Mouse (Mus musculus): ENCODE data around the gene Fgd6.
A peak's percentile ranks its signal among the peaks of the same experiment; 100 is the strongest.

Fgd6 gene

GRCm38 (mm10) chr10:94035658-94036374 lies at the start of gene Fgd6, which contains the start of gene Vezt:
Gene Fgd6 (plus strand): TSS chr10:94036001.
Gene Vezt (minus strand): TSS chr10:94035817.
- DNase-seq, result peak; percentile 99

- DNase-seq, result no peak
Observed at GRCm38 (mm10) chr10:93994136-93994535, 41.7 kb upstream of the Fgd6 start.

DNA sequence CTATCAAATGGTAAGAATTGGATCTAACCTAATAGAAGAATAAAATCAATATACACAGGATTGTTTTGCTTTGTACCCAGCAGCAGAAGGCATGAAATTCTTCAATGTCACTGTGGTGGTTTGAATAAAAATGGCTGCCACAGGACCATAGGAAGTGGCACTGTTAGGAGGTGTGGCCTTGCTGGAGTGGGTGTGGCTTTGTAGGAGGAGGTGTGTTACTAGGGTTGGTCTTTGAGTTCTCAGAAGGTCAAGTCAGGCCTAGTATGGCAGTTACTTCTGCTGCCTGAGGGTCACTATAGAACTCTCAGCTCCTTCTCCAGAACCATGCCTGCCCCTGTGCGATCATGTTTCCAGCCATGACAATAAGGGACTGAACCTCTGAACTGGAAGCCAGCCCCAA lies 40.7 kb upstream of the Fgd6 start:
- DNase-seq, result no peak

- DNase-seq, result no peak
Observed at GRCm38 (mm10) chr10:93999357-93999756, 36.4 kb upstream of the Fgd6 start.

DNA sequence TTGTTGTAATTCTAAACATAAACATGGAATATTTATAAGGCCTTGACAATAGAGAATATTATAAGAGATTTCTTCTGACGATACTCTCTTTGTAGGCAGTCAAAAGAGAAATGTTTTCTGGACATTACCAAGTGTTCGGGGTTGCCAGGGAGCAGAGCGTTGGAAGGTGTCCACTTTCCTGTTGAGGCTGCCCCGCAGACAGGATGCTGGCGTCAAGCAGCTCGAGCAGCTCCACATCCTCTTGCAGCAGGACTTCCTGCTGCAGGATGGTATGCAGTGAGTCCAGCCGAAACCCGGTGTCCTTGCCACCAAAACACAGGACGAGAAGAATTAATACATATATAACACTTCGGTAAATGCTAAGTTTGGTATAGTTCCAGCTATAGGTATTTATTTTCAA lies 35.6 kb upstream of the Fgd6 start:
- no peak for DNase-seq

GRCm38 (mm10) chr10:94008356-94008755 lies 27.4 kb upstream of the Fgd6 start:
- DNase-seq, result no peak

- no peak for DNase-seq
Observed at GRCm38 (mm10) chr10:94009991-94010679, 25.7 kb upstream of the Fgd6 start.

- no peak for DNase-seq
Observed at GRCm38 (mm10) chr10:94011024-94011423, 24.8 kb upstream of the Fgd6 start.

- DNase-seq, result peak; percentile 39
Observed at GRCm38 (mm10) chr10:94013196-94013595, 22.6 kb upstream of the Fgd6 start.

GRCm38 (mm10) chr10:94014200-94014599 lies 21.6 kb upstream of the Fgd6 start:
- no peak for DNase-seq

- DNase-seq, result no peak
Observed at GRCm38 (mm10) chr10:94017455-94017854, 18.3 kb upstream of the Fgd6 start.

DNA sequence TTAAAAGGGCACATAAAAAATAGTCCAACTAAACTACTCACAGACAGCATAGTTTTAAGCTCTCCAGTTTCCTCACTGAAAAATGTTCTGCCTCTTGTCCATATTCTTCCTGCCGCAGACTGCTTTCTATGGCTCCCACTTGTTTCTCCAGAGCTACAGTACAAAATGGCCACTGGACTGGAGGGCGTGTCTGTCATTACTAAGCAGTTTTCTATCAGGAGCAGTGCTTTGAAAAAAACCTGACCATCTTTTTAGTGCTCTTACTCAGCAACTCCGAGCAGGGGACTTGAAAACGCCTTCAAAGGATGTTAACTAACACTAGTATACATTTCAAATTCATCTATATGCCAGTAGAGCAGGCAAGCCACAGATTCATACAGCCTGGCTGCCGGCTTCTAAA lies 15.2 kb upstream of the Fgd6 start:
- DNase-seq, result no peak

DNA sequence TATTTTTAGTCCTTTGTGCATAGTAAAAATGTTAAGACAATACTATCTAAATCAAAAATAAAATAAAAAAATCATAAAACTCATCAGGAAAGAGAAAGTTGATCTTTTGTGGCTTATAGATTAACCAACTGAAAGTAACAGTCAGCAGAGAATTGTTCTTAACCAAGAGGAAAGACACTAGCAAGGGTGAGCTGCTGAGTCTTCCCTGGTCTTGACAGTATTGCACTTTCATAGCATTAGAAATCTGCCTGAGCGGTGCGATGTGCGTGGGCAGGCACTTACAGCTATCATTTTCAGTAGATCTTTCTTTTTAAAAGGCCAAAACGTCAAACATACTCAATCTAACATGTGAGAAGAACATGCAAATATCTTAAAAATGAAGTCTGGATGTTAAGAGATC lies 14.7 kb upstream of the Fgd6 start:
- DNase-seq, result no peak

- no peak for DNase-seq
Observed at GRCm38 (mm10) chr10:94025079-94025478, 10.7 kb upstream of the Fgd6 start.

GRCm38 (mm10) chr10:94028493-94028892 lies 7.3 kb upstream of the Fgd6 start:
- no peak for DNase-seq

DNA sequence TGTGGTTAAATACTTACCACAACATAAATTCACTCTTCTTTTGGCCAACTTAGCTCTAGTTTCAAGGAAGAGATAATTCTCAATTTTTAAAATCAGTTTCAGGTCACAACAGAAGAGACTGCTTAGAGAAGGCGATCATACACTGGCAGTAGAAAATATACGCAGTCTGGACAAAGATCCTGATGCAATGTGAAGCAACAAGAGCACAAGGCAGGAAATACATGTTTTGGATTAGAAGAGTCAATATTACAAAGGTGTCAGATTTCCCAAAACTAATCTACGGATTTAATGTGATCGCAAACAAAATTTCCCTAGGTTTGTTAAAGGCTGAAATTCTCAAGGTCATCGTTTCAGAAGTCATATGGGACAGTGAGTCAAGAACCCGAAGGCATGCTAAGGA lies 4.6 kb upstream of the Fgd6 start:
- no peak for DNase-seq

GRCm38 (mm10) chr10:94034876-94035657 lies 734 bp upstream of the Fgd6 start:
- peak; percentile 70 for DNase-seq

DNA sequence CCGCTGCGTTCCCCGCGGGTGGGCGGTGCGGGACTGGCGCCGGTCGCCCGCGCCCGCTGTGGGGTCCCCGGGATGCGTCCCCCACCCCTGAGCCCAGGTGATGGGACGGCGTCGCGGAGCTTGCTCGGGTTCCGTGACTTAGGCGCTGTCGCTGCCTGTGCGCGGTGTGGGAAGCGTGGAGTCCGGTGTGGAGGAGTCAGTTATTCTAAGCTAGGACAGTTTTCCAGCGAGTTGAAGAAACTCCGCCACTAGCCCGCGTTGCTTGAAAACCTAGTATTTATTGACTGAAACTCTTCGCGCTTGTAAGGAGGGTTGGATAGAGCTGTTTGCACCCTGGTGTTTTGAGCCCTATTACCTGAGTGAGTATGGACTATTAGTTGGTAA lies 566 bp downstream of the Fgd6 start:
- no peak for DNase-seq

- DNase-seq, result no peak
Observed at GRCm38 (mm10) chr10:94037196-94037595, 1.4 kb downstream of the Fgd6 start.

DNA sequence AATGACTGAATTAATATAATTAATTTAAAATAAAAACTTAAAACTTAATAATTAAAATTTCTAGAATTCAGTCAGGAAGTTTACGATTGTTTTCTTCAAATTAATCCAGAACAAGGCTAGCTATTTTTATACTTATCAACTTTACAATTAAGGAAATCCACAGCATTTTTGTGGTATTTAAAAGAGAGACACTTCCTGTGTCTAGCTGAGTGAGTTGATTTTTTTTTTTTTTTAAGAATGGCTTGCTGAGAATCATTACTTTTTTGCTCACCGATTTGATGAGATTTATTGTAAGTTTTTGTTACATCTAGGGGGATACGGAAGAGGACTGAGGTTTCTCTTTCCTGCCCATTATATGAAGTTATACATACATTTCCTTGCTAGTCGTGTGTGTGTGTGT lies 1.8 kb downstream of the Fgd6 start:
- no peak for DNase-seq

GRCm38 (mm10) chr10:94038366-94039260 lies 2.8 kb downstream of the Fgd6 start:
- DNase-seq, result no peak

DNA sequence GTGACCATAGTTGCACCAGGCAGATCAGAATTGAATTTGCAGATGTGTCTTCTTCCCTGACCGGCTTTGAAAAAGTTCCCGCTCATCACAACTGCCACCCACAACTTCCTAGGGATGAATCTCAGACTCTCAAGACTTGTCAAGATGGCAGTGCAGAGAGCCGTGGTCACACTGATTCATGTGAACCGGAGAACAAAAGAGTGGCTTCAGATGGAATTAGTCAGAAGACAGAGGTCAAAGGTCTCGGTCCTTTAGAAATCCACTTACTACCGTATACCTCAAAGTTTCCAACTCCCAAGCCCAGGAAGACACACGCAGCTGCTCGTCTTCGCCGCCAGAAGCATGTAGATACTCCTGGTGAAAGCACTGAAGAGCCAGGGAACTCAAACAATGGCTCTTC lies 8.1 kb downstream of the Fgd6 start:
- no peak for DNase-seq

GRCm38 (mm10) chr10:94045301-94045700 lies 9.5 kb downstream of the Fgd6 start:
- no peak for DNase-seq

All from cerebellum, adult 9-10 months (tissue).